Mouse (Mus musculus) small intestine, adult 2 months (tissue): ENCODE measurements around the gene Thrb.

Experiments
- CTCF ChIP-seq: fragments of 200-500 bp; IDR thresholded peaks from 2 replicates; pipeline ENCODE4 v1.5.1; 2012; ENCODE audit warnings: low read depth, mild to moderate bottlenecking, control low read depth, inconsistent platforms, low read length, moderate library complexity, mixed read lengths; ENCODE audit not compliant: insufficient replicate concordance, insufficient read length; ENCODE audit errors: extremely low read depth
- POLR2A ChIP-seq: fragments of 200-500 bp; IDR thresholded peaks from 2 replicates; pipeline ENCODE4 v1.6.1; 2012; ENCODE audit warnings: low read depth, mild to moderate bottlenecking, control low read depth, inconsistent platforms, low read length, moderate library complexity

- TF ChIP-seq CTCF (no peak), POLR2A (no peak)
Measured at GRCm38 (mm10) chr14:17641770-17642169, 18.3 kb upstream of the Thrb start.
